Mouse (Mus musculus) thymus, adult 2 months (tissue): ENCODE results near the gene 3425401B19Rik.

Source experiments
- CTCF ChIP-seq: fragments of 200-500 bp; IDR thresholded peaks from 2 replicates; pipeline ENCODE4 v1.5.1; 2012; ENCODE audit warnings: mild to moderate bottlenecking, control low read depth, low read length, moderate library complexity, borderline replicate concordance; ENCODE audit not compliant: control insufficient read depth, poor library complexity, insufficient read depth; ENCODE audit errors: extremely low read depth
- POLR2A ChIP-seq: fragments of 200-500 bp; IDR thresholded peaks from 2 replicates; pipeline ENCODE4 v1.6.1; 2012; ENCODE audit warnings: mild to moderate bottlenecking, low read length, control low read depth, moderate library complexity; ENCODE audit not compliant: control insufficient read depth, poor library complexity, insufficient read depth; ENCODE audit errors: extremely low read depth

DNA sequence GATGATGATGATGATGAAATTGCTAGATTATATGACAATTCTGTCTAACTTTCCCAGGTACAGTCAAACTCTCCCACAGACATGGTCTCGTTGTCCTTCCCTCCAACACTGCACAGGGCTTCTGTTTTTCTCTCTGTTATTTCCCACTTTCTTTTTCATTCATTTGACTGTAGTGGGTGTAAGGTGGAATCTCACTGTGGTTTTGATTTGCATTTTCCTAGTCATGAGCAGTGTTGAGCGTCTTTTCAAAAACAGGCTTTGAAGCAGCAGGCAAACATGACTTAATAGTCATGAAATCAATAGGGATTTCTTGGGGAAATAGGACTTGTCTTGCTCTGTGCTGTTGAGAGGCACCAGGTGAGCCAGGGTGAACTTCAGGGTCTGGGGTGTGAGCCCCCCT lies 11.3 kb upstream of the 3425401B19Rik start:
- TF ChIP-seq CTCF, result no peak
- TF ChIP-seq POLR2A, result no peak
